Mouse (Mus musculus) myocyte (in vitro differentiated cells): ENCODE results near the gene Hes2.

Source experiments
- MYOG ChIP-seq, 3 experiments: IDR thresholded peaks; one replicate each; pipeline ENCODE4 v1.6.1; 2011; ENCODE audit warnings: control low read depth in 2 of 3, low read depth in 2 of 3, mild to moderate bottlenecking in 2 of 3; ENCODE audit not compliant: insufficient read length in 2 of 3, control insufficient read depth in 1 of 3, insufficient read depth in 1 of 3
- POLR2A ChIP-seq: IDR thresholded peaks from one replicate; pipeline ENCODE4 v1.6.1; 2011; ENCODE audit warnings: low read depth, mild to moderate bottlenecking, control low read depth, moderate library complexity; ENCODE audit not compliant: insufficient read length
- TCF12 ChIP-seq: IDR thresholded peaks from one replicate; pipeline ENCODE4 v1.6.1; 2011; ENCODE audit warnings: mild to moderate bottlenecking, control low read depth; ENCODE audit not compliant: poor library complexity, insufficient read depth, severe bottlenecking
- TCF3 ChIP-seq: IDR thresholded peaks from one replicate; pipeline ENCODE4 v1.6.1; 2011; ENCODE audit warnings: low read depth, control low read depth; ENCODE audit not compliant: insufficient read length
- USF1 ChIP-seq: IDR thresholded peaks from one replicate; pipeline ENCODE4 v1.6.1; 2011; ENCODE audit warnings: low read depth, mild to moderate bottlenecking, control low read depth, moderate library complexity

DNA sequence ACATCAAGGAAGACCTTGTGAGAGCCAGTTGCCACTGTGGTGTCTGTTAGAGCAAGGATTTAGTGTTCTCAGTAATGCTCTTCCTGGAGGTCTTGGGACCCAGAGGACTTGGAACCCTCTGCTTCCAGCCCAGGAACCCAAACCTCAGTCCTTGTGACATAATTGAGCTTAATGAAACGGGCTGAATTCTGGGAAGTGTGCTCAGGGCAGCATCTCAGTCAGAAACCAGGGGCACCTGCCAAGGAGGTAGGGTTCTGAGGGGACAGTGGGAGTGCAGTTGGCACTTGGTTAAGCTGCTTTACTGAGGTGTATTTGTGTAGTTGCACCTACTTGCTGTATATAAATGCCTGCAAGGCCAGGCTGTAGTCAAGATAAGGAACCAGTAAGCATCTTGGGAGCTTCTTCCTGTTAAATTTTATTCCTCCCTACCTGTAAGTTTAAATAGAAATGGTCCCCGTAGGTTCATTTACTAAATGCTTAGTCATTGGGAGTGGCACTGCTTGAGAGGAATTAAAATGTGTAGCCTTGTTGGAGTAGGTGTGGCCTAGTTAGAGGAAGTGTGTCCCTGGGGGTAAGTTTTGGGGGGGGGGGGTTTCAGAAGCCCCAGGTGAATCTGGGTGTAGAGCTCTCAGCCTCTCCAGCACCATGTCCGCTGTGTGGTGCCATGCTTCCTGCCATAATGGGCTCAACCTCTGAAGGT lies 36.0 kb downstream of the Hes2 start:
- TF ChIP-seq TCF3 = no peak
- no peak for TF ChIP-seq POLR2A
- no peak for TF ChIP-seq MYOG (IDR thresholded peaks at IDR 0.05; ENCODE audit: control insufficient read depth in 1 of 3, insufficient read depth in 1 of 3, insufficient read length in 2 of 3, low read depth in 2 of 3)
- no peak for TF ChIP-seq USF1
- no peak for TF ChIP-seq TCF12
